Mouse (Mus musculus) left cerebral cortex, adult 9 months (tissue): ENCODE measurements around the gene Slc7a6os.

Source experiments
- DNase-seq, 2 experiments: peaks; one replicate each; pipeline ENCODE4 v3.0.0; 2022; ENCODE audit warnings: low spot score in 2 of 2

Slc7a6os gene

DNA sequence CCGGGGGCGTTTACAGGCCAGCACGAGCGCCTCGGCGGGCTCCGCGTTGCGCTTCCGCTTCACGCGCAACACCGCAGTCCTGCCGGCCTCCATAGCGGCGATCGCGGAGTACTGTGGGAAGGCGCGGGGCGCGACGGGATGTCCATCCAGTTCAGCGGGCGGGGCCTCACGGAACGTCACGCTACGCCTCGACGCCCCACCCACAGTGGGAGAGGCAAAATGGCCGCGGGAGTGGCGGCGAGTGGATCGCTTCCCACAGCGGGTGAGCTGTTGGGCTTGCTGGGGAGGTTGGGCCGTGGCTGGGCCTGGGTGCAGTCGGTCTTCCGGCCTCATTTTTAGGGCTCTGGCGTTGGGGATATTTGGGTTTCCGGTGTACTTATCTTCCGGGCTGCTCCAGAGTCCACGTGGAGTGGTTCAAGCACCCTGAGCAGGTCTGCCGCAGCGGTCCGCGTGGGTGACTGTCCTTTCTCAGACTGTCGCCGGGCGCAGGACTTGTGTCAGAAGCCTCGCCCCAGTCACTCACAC lies at the start of gene Slc7a6os, which contains the start of gene Prmt7:
Slc7a6os (minus strand) TSS at position 115 of the 525 bp plus-strand sequence.
Prmt7 (plus strand) TSS at position 116 of the 525 bp plus-strand sequence.
- DNase-seq, result peak; percentile 87 to 95

DNA sequence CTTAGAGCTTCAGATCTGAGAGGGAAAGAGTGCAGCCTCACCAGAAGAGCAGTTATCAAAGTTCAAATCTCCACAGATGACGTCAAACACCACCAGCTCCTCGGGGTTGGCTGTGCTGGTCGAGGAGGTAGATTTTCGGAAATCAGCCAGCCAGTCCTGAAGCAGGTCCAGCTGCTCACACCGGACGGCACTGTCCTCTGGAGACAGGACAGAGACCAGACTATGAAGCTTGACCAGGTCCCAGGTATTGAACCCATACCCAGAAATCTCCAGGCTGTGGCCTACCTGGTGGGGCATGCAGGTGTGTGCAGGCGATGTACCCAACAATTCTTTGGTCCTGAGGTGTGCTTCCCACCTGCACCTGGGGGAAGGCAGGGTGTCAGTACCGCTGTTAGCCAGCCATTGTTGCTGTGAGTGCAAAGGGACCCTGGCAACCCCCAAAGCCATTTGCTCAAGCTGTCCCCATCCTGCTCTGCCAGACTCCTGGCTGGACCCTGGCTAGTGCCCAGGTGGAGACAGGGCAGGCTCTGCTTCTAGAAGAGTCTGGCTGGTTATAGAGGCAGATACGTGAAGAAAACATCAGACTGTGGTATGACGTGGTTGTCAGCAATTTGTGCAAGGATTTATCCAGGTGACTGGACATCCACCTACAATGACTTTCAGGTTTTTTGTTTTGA lies 49.0 kb upstream of the Slc7a6os start:
- DNase-seq, result no peak

GRCm38 (mm10) chr8:106258169-106258568 lies 47.4 kb upstream of the Slc7a6os start:
- DNase-seq, result no peak

- no peak for DNase-seq
Measured at GRCm38 (mm10) chr8:106250186-106250585, 39.5 kb upstream of the Slc7a6os start.

DNA sequence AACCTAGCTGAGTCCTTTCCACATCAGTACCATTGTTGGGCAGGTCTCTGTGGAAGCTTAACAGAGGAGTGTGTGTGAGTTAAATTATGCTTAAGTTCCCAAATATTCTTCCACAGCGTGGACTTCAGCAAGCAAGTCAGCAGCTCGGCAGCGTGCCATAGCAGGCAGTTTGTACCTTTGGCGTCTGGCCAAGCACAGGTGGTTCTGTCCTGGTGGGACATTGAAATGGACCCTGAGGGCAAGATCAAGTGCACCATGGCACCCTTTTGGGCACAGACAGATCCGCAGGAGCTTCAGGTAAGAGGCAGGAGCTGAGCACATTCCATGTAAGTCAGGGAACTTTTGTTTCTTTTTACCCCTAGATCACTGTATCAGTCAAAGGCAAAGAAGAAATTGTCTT lies 26.4 kb upstream of the Slc7a6os start:
- DNase-seq, result no peak

DNA sequence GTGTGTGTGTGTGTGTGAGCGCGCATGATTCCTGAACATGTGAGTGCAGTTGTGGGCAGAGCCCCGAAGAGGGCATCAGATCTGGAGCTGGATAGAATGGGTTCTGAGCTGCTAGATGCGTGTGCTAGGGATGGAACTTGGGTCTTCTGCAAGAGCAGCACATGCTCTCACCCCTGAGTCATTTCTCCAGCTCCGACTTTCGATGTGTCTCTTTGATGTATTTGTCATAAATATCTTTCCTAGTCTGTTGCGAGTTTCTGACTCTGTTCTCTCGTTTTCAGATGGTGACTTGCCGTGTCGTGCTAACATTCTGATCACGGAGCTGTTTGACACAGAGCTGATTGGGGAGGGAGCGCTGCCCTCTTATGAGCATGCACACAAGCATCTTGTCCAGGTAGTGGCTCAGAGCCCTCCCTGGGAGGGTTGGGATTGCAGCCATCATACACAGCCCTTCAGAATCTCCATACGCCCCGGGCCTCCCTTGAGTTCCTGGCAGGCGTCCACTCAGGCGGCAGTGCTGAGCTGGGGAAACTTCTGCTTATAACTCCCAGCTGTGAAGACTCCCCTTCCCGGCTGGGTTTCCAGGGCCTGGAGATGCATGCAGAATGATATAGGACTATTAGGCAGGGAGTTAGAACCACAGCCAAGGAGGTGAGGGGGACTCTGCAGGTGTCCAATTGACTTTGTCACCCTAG lies 24.0 kb upstream of the Slc7a6os start:
- no peak for DNase-seq

DNA sequence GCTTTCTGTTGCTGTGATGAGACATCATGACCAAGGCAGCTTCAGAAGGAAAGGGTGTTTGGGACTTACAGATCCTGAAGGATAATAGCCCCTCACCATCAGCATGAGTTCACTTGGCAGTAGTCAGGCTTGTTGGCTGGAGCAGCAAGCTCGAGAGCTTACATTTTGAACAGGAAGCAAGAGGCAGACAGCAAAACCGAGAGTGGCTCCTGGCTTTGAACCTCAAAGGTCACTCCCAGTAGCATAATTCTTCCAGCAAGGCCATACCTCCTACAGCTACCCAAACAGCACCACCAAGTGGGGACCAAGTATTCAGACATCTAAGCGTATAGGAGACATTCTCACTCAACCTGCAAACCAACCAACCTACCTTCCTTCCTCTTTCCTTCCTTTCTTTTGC lies 22.0 kb upstream of the Slc7a6os start:
- no peak for DNase-seq

- DNase-seq, result no peak
Measured at GRCm38 (mm10) chr8:106231536-106231935, 20.8 kb upstream of the Slc7a6os start.

DNA sequence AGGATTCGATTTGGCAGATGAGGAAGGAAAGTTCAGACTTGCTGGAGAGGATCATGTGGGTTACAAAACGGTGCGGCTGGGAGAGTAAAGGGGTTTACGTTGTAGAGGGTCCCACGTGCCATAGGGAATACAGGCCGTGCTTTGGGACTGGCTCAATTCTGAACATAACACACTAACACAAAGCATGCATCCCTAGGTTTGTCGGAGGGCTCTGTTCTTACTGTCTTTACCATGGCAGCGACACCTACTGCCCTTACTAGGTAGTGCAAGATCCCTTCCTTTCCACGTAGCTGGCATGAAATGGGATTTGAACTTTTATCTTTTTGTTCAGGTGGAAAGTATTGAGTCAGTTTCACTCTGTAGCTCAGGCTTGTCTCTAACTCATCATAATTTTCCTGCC lies 15.9 kb upstream of the Slc7a6os start:
- DNase-seq, result peak in 1 of 2 experiments; percentile 56

DNA sequence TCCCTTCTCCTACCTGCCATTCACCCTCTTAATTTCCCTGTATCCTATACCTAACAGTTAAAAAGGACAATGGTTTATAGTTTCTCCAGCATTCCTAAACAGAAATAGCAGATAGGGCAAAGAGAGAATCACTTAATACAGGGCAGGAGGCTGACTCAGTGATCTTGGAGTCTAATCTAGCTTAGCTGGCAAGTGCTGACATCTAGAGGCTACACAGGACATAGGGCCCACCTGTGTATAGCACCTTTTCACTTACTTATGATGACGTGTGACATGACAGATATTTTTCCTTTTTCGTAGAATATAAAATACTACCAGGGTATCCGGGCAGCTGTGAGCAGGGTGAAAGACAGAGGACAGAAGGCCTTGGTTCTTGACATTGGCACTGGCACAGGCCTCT lies 8.9 kb upstream of the Slc7a6os start:
- no peak for DNase-seq

DNA sequence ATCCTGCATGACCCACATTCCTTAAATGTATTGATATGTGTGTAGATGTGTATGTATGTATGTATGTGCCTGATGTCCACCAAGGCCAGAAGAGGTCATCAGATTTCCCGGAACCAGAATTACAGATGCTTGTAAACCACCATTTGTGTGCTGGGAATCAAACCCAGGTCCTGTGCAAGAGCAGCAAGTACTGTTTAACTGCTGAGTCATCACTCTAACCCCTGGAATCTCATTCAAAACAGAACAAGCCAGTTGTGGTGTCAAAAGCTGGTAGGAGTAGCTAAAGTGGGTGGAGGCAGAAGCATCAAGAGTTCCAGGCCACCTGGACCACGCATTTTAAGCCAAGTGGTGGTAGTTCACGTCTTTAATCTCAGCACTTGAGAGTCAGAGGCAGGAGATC lies 3.2 kb upstream of the Slc7a6os start:
- no peak for DNase-seq

- DNase-seq, result no peak
Measured at GRCm38 (mm10) chr8:106211421-106211820, 686 bp upstream of the Slc7a6os start.

DNA sequence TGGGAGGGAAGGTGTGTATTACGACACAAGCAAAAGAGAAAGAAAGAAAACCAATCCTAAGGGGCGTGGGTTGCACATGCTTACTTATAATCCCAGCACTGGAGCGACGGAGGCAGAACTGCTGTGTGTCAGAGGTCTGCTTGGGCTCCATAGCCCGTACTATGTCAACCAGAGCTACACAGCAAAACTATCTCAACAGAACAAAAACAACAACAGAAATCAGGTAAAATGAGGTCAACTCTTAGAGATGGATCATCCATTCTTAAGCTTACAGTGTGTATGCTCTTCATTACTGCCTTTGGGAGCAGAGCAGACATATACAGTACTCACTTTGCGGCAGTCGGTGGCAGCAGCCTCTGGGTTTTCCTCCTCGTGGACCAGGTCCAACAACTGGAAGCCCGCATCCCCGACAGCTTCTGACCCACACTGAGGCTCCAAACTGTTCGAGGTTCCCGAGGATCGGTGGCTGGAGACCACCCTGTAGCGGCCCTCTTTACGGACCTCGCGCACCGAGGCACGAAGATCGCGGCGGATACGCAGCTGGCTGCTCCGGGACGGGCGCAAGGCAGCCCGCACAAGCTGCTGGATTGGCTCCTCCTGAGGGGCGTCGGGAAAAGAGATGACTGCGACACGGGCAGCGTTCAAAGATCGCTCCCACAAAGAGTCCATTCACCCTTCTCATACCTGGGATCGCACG lies 552 bp downstream of the Slc7a6os start:
- no peak for DNase-seq

DNA sequence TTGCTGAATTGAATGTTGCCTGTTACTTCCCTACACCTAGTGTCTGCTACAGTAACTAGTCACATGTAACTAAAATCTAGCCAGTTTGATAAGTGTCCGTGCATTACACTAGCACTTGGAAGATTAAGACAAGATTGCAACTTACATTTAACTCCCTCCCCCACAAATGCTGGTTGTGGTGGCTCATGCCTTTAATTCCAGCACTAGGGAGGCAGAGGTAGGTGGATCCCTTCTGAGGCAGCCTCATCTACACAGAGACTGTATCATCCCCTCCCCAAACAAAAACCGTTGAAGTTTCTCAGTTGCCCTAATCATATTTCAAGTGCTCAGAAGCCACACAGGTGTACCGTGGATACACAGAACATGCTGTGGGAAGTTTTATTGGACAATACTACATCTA lies 11.1 kb downstream of the Slc7a6os start:
- DNase-seq, result peak in 1 of 2 experiments; percentile 28

GRCm38 (mm10) chr8:106198741-106199140 lies 12.0 kb downstream of the Slc7a6os start:
- DNase-seq, result peak in 1 of 2 experiments; percentile 22

- no peak for DNase-seq
Measured at GRCm38 (mm10) chr8:106194062-106194461, 16.7 kb downstream of the Slc7a6os start.

DNA sequence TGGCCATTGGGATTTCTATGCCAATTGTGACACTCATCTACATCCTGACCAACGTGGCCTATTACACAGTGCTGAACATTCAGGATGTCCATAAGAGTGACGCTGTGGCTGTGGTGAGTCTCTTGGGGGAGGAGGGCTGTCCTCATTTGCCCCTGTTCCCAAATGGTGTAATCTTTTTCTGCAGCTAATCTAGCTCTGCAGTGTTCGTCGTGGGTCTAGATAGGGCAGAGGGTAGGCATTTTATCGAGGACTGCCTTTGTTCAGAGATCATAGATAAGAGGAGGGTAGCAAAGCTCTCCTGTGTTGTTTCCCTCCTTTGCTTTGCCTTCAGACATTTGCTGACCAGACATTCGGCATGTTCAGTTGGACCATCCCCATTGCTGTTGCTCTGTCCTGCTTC lies 17.6 kb downstream of the Slc7a6os start:
- no peak for DNase-seq

- DNase-seq, result no peak
Measured at GRCm38 (mm10) chr8:106191639-106192038, 19.1 kb downstream of the Slc7a6os start.

DNA sequence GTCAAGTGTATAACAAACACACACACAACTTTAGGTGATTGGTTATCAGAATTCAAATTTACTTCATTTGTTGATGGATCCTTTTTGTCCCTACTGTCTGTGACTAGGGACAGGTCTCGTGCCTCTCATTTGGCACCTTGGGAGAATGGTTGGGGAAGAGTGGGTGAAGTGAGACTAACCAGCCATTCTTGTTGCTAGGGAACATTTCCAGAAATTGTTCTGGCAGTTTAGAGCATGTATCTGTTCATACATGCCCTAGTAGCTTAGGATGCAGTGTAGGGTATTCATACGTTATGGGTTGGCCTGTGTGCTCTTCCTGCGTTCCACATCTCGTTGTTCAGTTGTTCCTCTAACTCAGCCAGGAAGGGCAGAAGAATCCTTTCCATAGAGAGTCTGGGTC lies 21.6 kb downstream of the Slc7a6os start:
- DNase-seq, result no peak

GRCm38 (mm10) chr8:106186394-106186793 lies 24.3 kb downstream of the Slc7a6os start:
- DNase-seq, result no peak

GRCm38 (mm10) chr8:106185628-106186270 lies 25.0 kb downstream of the Slc7a6os start:
- peak in 1 of 2 experiments; percentile 43 for DNase-seq

- no peak for DNase-seq
Measured at GRCm38 (mm10) chr8:106178428-106178827, 32.3 kb downstream of the Slc7a6os start.
